Mouse (Mus musculus): ENCODE measurements around the gene Tradd.
"Not testable (repeated sequence)": the region's sequence is repeated elsewhere in the genome, so short reads cannot be mapped to it uniquely, and the experiment has no call there.

The Tradd gene

GRCm38 (mm10) chr8:105295256-105295655 lies 30.8 kb upstream of the Tradd start:
- in situ Hi-C loops (cut with MseI, MboI): no loop called here

- in situ Hi-C loops (cut with MseI, MboI): no loop called here
Observed at GRCm38 (mm10) chr8:105294776-105295175, 30.4 kb upstream of the Tradd start.

GRCm38 (mm10) chr8:105293405-105293804 lies 29.0 kb upstream of the Tradd start:
- in situ Hi-C loops (cut with MseI, MboI): no loop called here

- in situ Hi-C loops (cut with MseI, MboI): no loop called here
Observed at GRCm38 (mm10) chr8:105292471-105292870, 28.1 kb upstream of the Tradd start.

- in situ Hi-C loops (cut with MseI, MboI): not testable (repeated sequence)
Observed at GRCm38 (mm10) chr8:105291802-105292201, 27.4 kb upstream of the Tradd start.

GRCm38 (mm10) chr8:105291364-105291763 lies 27.0 kb upstream of the Tradd start:
- in situ Hi-C loops (cut with MseI, MboI): not testable (repeated sequence)

- in situ Hi-C loops (cut with MseI, MboI): no loop called here
Observed at GRCm38 (mm10) chr8:105290554-105291314, 26.3 kb upstream of the Tradd start.

GRCm38 (mm10) chr8:105289805-105290460 lies 25.5 kb upstream of the Tradd start, which contains the start of gene 4931428F04Rik:
Gene 4931428F04Rik (minus strand): TSS chr8:105289864.
- in situ Hi-C loops (cut with MseI, MboI): no loop called here

GRCm38 (mm10) chr8:105288958-105289732 lies 24.7 kb upstream of the Tradd start:
- in situ Hi-C loops (cut with MseI, MboI): no loop called here

GRCm38 (mm10) chr8:105288231-105288630 lies 23.8 kb upstream of the Tradd start:
- in situ Hi-C loops (cut with MseI, MboI): no loop called here

- in situ Hi-C loops (cut with MseI, MboI): no loop called here
Observed at GRCm38 (mm10) chr8:105286907-105287306, 22.5 kb upstream of the Tradd start.

- in situ Hi-C loops (cut with MseI, MboI): no loop called here
Observed at GRCm38 (mm10) chr8:105285514-105285913, 21.1 kb upstream of the Tradd start.

GRCm38 (mm10) chr8:105283074-105283473 lies 18.7 kb upstream of the Tradd start:
- in situ Hi-C loops (cut with MseI, MboI): no loop called here

- in situ Hi-C loops (cut with MseI, MboI): no loop called here
Observed at GRCm38 (mm10) chr8:105282239-105282638, 17.8 kb upstream of the Tradd start.

- in situ Hi-C loops (cut with MseI, MboI): no loop called here
Observed at GRCm38 (mm10) chr8:105281821-105282220, 17.4 kb upstream of the Tradd start.

- in situ Hi-C loops (cut with MseI, MboI): no loop called here
Observed at GRCm38 (mm10) chr8:105280567-105280966, 16.2 kb upstream of the Tradd start.

GRCm38 (mm10) chr8:105278911-105279334 lies 14.5 kb upstream of the Tradd start:
- in situ Hi-C loops (cut with MseI, MboI): no loop called here

GRCm38 (mm10) chr8:105276292-105277120 lies 12.1 kb upstream of the Tradd start:
- in situ Hi-C loops (cut with MseI, MboI): no loop called here

- in situ Hi-C loops (cut with MseI, MboI): no loop called here
Observed at GRCm38 (mm10) chr8:105275840-105276239, 11.4 kb upstream of the Tradd start, which contains the start of gene Nol3. Gene Nol3 (plus strand): TSS chr8:105276140.

GRCm38 (mm10) chr8:105275387-105275786 lies 11.0 kb upstream of the Tradd start:
- in situ Hi-C loops (cut with MseI, MboI): no loop called here

GRCm38 (mm10) chr8:105270916-105271186 lies 6.4 kb upstream of the Tradd start:
- in situ Hi-C loops (cut with MseI, MboI): no loop called here

Data from mouse trophoblast stem cell (cell line).